ENCODE assay signal across 8 mouse cellular contexts in the genomic region with DNA sequence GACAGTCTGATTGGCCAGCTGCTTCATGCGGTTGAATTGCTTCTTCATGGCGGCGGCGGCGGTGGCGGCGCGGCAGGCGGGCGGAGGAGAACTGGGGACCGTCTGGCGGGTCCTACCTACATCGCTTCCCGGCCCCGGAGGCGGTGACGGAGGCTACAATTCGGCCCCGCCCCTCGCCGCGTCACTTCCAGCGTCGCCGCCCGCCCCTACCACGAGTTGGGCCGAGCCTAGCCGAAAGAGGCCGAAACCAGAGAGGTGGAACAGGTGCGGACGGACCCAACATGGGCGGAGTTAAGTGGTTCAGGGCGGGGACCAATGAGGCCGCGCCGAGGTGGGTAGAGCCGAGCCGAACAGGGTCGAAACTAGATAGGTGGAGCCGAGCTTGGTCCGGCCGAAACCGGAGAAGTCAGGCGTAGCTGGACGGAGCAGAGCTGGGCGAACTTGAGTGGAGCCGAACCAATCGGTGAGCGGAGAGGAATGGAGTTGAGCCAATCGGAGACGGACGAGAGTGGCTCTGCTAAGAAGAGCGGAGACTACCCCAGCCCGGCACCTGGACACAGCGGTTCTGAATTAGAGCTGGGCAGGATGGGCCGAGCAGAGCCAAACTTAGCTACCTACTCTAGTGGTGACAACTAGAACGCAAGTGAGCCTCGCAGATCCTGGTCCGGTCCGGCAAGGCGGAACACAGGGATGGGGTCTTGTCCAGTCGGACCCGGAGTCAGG. TPM values are rescaled to one million over a fixed set of nuclear protein-coding genes. Genes with fewer than 3 reads are reported as not detected.
DNase-seq lines count a peak whose midpoint lies in the region; ATAC-seq and TF ChIP-seq lines count a peak whose summit lies in the region.

A gene (plus strand): TSS at position 26 of the 723 bp plus-strand sequence.
A gene (minus strand): TSS at position 157 of the 723 bp plus-strand sequence.

- peak within 1 kb of the TSS; percentile 68 for H3K4me3 ChIP-seq in cortical plate, adult 2 months (ENCODE audit: insufficient read depth, low read length)
- peak within 1 kb of the TSS; percentile 93 for H3K4me3 ChIP-seq in megakaryocyte, embryonic 14.5 days (replicated peaks)

- peaks cover 2% of the 10 kb centered on the region for H3K36me3 ChIP-seq in megakaryocyte, embryonic 14.5 days (replicated peaks; ENCODE audit: low read length)

- ATAC-seq in activated CD4-positive, CD25-positive, alpha-beta regulatory T cell, adult 4 months = peak; percentile 94

- peak; percentile 32; the same call in 1 of the 2 replicates for TF ChIP-seq POLR2A in cortical plate, adult 2 months (IDR thresholded peaks at IDR 0.05; ENCODE audit: extremely low read depth, insufficient read depth, low read length)

- H3K27ac ChIP-seq in cortical plate, adult 2 months (ENCODE audit: insufficient read depth, low read length) = peak within 1 kb of the TSS; percentile 77; the same call in 1 of the 2 replicates

- DNase-seq in gastrocnemius, adult 8-10 months (ENCODE audit: low spot score in 2 of 2) = peak; percentile 92 to 93
- DNase-seq in hindlimb bud, embryonic 11.5 days (ENCODE audit: extremely low spot score, low read depth, low spot score) = peak; percentile 82
- peak; percentile 83 to 91 for DNase-seq in left cerebral cortex, adult 8-10 months (ENCODE audit: low spot score in 2 of 2)
- peak; percentile 96 to 97 for DNase-seq in right cerebral cortex, postnatal 10 days (ENCODE audit: low spot score in 2 of 2)
- DNase-seq in urinary bladder, postnatal 25 days (ENCODE audit: low spot score) = peak; percentile 96

- H3K4me1 ChIP-seq in cortical plate, adult 2 months (ENCODE audit: control insufficient read depth, insufficient read depth, low read length) = peaks cover 10% of the 10 kb centered on the region
- H3K4me1 ChIP-seq in megakaryocyte, embryonic 14.5 days = peaks cover 62% of the 10 kb centered on the region

- no peaks in the 10 kb centered on the region for H3K27me3 ChIP-seq in megakaryocyte, embryonic 14.5 days (replicated peaks)

- 0 out of 2 replicates have a peak, but pooled peaks cover 3% of the 10 kb centered on the region for H3K9me3 ChIP-seq in megakaryocyte, embryonic 14.5 days

- no peak for TF ChIP-seq CTCF in cortical plate, adult 2 months (IDR thresholded peaks at IDR 0.05; ENCODE audit: extremely low read depth, insufficient read depth, low read length)

RNA-seq across cellular contexts. Expression of the first gene that starts in this region (rescaled TPM):
- polyA plus RNA-seq in activated CD4-positive, CD25-positive, alpha-beta regulatory T cell, adult 4 months (2017; shearing (Covaris generic)) = 10 to 100 TPM; 31.9 to 37.4 TPM
- 92.4 and 97.5 TPM in 2 replicates for polyA plus RNA-seq in cortical plate, adult 2 months (2012; rRNA removed)
- total RNA-seq in gastrocnemius, adult 8-10 months (2022) = 10 to 100 TPM; 29.4 to 35.5 (median 30.3) TPM
- 10 to 100 TPM; 78.5 to 85.2 (median 82.0) TPM for total RNA-seq in left cerebral cortex, adult 8-10 months (2022)
- 2.3 and 4.3 TPM in 2 replicates for polyA plus RNA-seq in megakaryocyte, embryonic 14.5 days (2012; ENCODE audit: insufficient read depth, low replicate concordance)

RNA-seq across cellular contexts. Expression of the second gene that starts in this region (rescaled TPM):
- polyA plus RNA-seq in activated CD4-positive, CD25-positive, alpha-beta regulatory T cell, adult 4 months (2017; shearing (Covaris generic)) = 10 to 100 TPM; 17.8 to 24.4 TPM
- polyA plus RNA-seq in cortical plate, adult 2 months (2012; rRNA removed) = 17.2 and 20.1 TPM in 2 replicates
- 10 to 100 TPM; 11.8 to 17.7 (median 15.4) TPM for total RNA-seq in gastrocnemius, adult 8-10 months (2022)
- 10 to 100 TPM; 13.8 to 23.7 (median 20.0) TPM for total RNA-seq in left cerebral cortex, adult 8-10 months (2022)
- 51.0 and 54.9 TPM in 2 replicates for polyA plus RNA-seq in megakaryocyte, embryonic 14.5 days (2012; ENCODE audit: insufficient read depth, low replicate concordance)

Comparison
In these comparisons a context has a peak if more than half of its experiments do, and no peak if none do; other contexts are left out.
1. Peak in every context shown above with its lines: DNase-seq, ATAC-seq, H3K4me3 ChIP-seq and H3K27ac ChIP-seq.